Mouse (Mus musculus) neural tube, embryonic 13.5 days (tissue): Measurements from ENCODE around the gene Utp3. TPM values are rescaled to one million over a fixed set of nuclear protein-coding genes. Genes with fewer than 3 reads are reported as not detected.

Source experiments
- ATAC-seq: fragments of 200-750 bp; cut with Nextera tagmentation; 2 replicates; pipeline ENCODE4 v1.8.0; 2017; ENCODE audit warnings: low read depth, mild to moderate bottlenecking, moderate TSS enrichment, moderate library complexity
- H3K27ac ChIP-seq: fragments of 300-500 bp; sonication (generic); replicated peaks from 2 replicates; pipeline ENCODE4 v1.5.1; 2015; ENCODE audit warnings: moderate library complexity, mild to moderate bottlenecking, inconsistent platforms
- H3K27me3 ChIP-seq: fragments of 300-500 bp; sonication (generic); 2 replicates; pipeline ENCODE4 v1.6.1; 2015; ENCODE audit warnings: mild to moderate bottlenecking, inconsistent platforms
- H3K36me3 ChIP-seq: fragments of 300-500 bp; sonication (generic); 2 replicates; pipeline ENCODE4 v1.6.1; 2015; ENCODE audit warnings: mild to moderate bottlenecking, inconsistent platforms
- H3K4me1 ChIP-seq: fragments of 300-500 bp; sonication (generic); replicated peaks from 2 replicates; pipeline ENCODE4 v1.6.1; 2015; ENCODE audit warnings: inconsistent platforms
- H3K4me2 ChIP-seq: fragments of 300-500 bp; sonication (generic); 2 replicates; pipeline ENCODE4 v1.6.1; 2015; ENCODE audit warnings: inconsistent platforms, mild to moderate bottlenecking, moderate library complexity
- H3K4me3 ChIP-seq: fragments of 300-500 bp; sonication (generic); 2 replicates; pipeline ENCODE4 v1.5.1; 2015; ENCODE audit warnings: mild to moderate bottlenecking, inconsistent platforms
- H3K9ac ChIP-seq: fragments of 300-500 bp; sonication (generic); 2 replicates; pipeline ENCODE4 v1.6.1; 2015; ENCODE audit warnings: moderate library complexity, mild to moderate bottlenecking, inconsistent platforms
- H3K9me3 ChIP-seq: fragments of 300-500 bp; sonication (generic); 2 replicates; pipeline ENCODE4 v1.6.1; 2016; ENCODE audit warnings: inconsistent platforms
- WGBS: fragments of 180-500 bp; shearing (Covaris S2); methylation state at CpG from one replicate; pipeline ENCODE4 v1.1.7; 2015; 5-methylcytosine and 5-hydroxymethylcytosine counted together
- polyA plus RNA-seq: library from polyadenylated mRNA; unstranded; fragments of >200 nt; fragmentation: Nextera tagmentation; extraction: Ambion mirVana; gene quantifications from 2 replicates; pipeline ENCODE4 v1.2.1, GENCODE M21; 2015

Gene Utp3
- polyA plus RNA-seq, 1 experiment from 2014 or later, result 52.3 TPM

DNA sequence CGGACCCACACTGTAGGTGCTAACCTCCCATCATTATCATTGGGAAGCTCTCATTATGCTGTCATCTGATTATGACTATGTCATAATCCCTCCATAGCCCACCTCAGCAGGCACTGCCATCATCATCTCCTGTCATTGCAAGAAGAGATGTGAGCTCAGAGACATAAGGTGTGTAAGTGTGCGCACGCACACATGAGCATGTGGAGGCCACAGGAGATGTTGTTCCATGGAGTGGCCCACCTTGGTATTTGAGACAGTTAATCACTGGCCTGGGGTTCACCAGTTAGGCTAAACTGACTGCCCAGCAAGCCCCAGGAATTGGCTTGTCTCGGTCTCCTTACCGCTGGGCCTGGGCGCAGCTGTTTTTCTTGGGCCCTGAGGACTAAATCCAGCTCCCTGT, 27.1 kb downstream of the Utp3 start:
- H3K9me3 ChIP-seq, result no peaks in the 10 kb centered on the region
- H3K36me3 ChIP-seq, result no peaks in the 10 kb centered on the region; the same call in 1 of the 2 replicates
- H3K4me3 ChIP-seq, result no peak overlapping the region
- no peaks in the 10 kb centered on the region for H3K27me3 ChIP-seq
- no peak for ATAC-seq
- no peak overlapping the region for H3K4me2 ChIP-seq
- no peak overlapping the region for H3K27ac ChIP-seq
- WGBS, result 94% methylated on average over 6 of the region's 6 CpGs
- H3K9ac ChIP-seq, result no peak overlapping the region
- H3K4me1 ChIP-seq, result peaks cover 21% of the 10 kb centered on the region

DNA sequence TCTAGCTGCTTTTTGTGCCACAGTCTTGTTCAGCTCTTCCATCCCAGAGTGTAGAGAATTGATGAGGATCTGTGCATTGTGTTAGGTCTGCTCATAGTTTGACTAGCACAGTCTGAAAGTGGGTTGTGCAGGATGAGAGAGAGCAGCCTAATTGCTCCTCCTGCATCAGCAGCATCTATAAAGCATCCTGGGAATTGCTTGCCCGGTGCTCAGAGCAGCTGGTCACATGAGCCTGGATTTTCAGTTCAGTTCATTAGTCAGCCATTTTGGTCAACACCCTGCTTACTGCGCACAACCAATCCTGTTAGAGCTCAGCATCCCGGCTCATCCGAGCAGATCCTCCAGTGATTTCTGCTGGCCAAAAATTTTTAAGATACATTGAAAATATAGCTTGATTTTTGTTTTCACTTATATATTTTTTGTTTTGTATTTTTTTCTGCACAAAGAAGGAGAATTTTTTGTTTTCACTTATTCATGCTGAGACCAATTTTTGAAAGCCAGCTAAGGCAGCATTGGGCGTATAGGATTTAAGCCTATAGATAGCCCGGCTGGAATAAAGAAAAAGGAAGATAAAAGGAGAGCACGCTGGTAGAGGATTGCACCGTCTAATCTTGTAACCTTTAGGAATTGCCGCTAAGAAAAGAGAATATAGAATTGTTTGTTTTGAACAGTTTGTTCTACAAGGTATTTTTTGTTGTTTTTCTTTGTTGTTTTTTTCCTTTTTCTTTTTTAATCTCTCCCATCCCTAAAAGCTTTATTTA, 29.2 kb downstream of the Utp3 start:
- Histone ChIP-seq H3K27me3 (no peaks in the 10 kb centered on the region), H3K4me3 (peak overlapping the region; percentile 76), H3K27ac (peak overlapping the region; percentile 83), H3K4me2 (peak overlapping the region; percentile 83), H3K9ac (peak overlapping the region; percentile 90), H3K9me3 (no peaks in the 10 kb centered on the region), H3K36me3 (no peaks in the 10 kb centered on the region; the same call in 1 of the 2 replicates), H3K4me1 (peaks cover 40% of the 10 kb centered on the region)
- peak; percentile 97 for ATAC-seq
- WGBS, result 33% methylated on average over 9 of the region's 9 CpGs

DNA sequence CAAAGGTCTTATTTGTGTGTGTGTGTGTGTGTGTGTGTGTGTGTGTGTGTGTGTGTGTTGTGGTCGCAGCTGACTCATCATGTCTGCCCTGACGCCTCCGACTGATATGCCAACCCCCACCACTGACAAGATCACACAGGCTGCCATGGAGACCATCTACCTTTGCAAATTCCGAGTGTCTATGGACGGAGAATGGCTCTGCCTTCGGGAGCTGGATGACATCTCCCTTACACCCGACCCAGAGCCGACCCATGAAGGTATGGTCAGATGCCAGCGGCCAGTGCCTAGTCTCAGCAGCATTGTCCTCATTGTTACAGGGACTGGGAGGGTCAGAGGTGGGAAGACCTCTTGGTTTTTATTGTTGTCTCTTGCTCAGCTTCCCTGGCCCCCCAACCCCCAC, 29.8 kb downstream of the Utp3 start:
- Histone ChIP-seq H3K4me3 (peak overlapping the region; percentile 76), H3K27ac (peak overlapping the region; percentile 83), H3K9me3 (no peaks in the 10 kb centered on the region), H3K4me1 (peaks cover 46% of the 10 kb centered on the region), H3K27me3 (no peaks in the 10 kb centered on the region), H3K4me2 (peak overlapping the region; percentile 83), H3K9ac (peak overlapping the region; percentile 90), H3K36me3 (no peaks in the 10 kb centered on the region; the same call in 1 of the 2 replicates)
- peak; percentile 64 for ATAC-seq
- 10% methylated on average over 9 of the region's 9 CpGs for WGBS

DNA sequence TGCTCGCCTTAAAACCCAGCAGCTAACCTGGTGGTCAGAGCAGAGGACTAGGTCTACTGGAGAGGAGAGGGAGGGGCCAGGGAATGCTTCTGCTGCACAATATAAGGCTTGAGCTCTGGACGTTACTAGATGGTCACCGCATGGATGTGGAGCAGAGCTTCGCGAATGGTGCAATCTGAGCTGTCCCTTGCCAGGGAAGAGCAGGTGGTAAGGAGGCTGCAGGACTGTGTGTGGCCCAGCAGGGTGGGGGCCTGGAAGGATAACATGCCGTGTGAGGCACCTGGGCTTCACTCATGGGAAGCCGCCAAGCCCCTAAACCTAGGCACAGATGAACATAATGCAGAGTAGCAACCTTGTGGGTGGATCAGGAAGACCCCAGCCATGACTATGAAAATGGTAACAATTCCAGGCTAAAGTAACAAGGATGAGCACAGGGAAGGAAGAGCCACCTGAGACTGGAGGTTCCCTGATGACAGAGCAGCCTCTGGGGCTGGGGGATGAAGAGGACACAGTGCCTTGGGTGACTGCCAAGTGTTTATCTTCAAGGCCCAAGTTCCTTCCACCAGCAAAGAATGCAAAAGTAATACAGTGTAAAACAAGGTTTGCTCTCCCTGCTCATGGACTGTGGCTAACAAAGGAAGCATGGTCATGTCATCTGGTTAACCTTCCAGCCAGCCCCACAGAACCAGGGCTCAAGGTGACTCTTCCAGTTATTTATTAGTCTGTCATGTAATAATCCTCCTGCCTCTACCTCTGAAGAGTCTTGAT, 32.3 kb downstream of the Utp3 start:
- H3K27me3 ChIP-seq, result no peaks in the 10 kb centered on the region
- H3K4me1 ChIP-seq, result peaks cover 53% of the 10 kb centered on the region
- H3K4me3 ChIP-seq, result peak overlapping the region; percentile 76
- ATAC-seq, result no peak
- peak overlapping the region; percentile 90 for H3K9ac ChIP-seq
- H3K36me3 ChIP-seq, result peaks cover 4% of the 10 kb centered on the region; the same call in 1 of the 2 replicates
- peak overlapping the region; percentile 83 for H3K4me2 ChIP-seq
- WGBS, result 52% methylated on average over 7 of the region's 7 CpGs
- no peaks in the 10 kb centered on the region for H3K9me3 ChIP-seq
- peak overlapping the region; percentile 65 for H3K27ac ChIP-seq

DNA sequence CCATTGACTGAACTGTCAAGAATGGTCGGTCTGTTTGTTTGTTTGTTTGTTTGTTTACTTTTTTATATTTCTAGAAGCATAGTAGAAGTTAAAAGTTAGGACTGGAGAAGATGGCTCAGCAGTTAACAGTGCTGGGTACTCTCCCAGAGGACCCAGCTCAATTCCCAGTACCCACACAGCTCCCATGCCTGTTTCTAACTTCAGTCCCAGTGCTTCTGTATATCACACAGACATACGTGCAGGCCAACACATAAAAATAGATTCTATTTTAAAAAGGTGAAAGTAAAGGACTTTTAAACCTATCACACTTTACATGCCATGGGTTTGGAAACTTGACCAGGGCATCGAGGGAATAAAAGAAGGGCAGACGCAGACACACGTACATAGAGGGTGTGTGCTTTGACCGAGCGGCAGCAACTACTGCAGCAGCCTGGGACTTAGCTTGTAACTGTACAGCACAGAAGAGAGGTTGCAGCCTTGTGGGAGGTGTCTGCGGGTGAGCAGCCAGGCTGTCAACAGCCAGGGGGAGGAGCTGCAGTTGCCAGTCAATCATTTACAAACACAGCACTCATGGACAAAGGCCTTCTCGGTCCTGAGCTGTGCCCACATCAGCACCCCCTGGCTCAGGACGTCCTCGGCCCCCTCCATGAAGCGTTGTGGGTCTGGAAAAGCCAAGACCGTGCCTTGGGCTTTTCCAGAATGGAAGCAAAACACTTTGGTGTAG, 33.1 kb downstream of the Utp3 start:
- H3K9me3 ChIP-seq, result no peaks in the 10 kb centered on the region
- H3K27ac ChIP-seq, result peak overlapping the region; percentile 65

DNA sequence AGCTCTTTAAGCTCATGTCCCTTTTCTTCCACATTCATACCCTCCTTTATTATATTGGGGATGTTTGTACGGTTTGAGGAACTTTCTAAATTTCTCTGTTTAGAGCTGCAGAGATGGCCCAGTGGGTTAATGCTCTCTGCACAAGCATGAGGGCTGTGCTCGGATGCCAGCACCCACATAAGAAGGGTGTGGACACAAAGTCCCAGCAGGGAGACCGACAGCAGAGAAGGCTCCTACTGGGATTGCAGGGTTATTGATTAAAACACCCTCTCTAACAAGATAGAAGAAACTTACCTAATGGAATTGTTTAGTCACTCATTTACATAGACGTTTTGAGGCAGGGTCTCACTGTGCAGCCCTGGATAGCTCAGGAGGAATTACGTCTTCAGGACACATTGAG, 34.2 kb downstream of the Utp3 start:
- peak overlapping the region; percentile 41; the same call in 1 of the 2 replicates for H3K9ac ChIP-seq
- ATAC-seq, result no peak
- WGBS, result 47% methylated on average over 5 of the region's 5 CpGs
- peak overlapping the region; percentile 34 for H3K4me2 ChIP-seq
- no peak overlapping the region for H3K27ac ChIP-seq
- no peaks in the 10 kb centered on the region for H3K9me3 ChIP-seq
- H3K36me3 ChIP-seq, result peaks cover 13% of the 10 kb centered on the region; the same call in 1 of the 2 replicates
- H3K27me3 ChIP-seq, result no peaks in the 10 kb centered on the region
- H3K4me1 ChIP-seq, result peaks cover 48% of the 10 kb centered on the region
- H3K4me3 ChIP-seq, result no peak overlapping the region

More for the DNA sequence above, 33.1 kb downstream of the Utp3 start:
- Histone ChIP-seq H3K9ac (peak overlapping the region; percentile 90), H3K27me3 (no peaks in the 10 kb centered on the region), H3K4me1 (peaks cover 53% of the 10 kb centered on the region), H3K4me2 (peak overlapping the region; percentile 83), H3K36me3 (peaks cover 7% of the 10 kb centered on the region; the same call in 1 of the 2 replicates), H3K4me3 (peak overlapping the region; percentile 76)
- WGBS, result 27% methylated on average over 13 of the region's 13 CpGs
- ATAC-seq, result no peak

DNA sequence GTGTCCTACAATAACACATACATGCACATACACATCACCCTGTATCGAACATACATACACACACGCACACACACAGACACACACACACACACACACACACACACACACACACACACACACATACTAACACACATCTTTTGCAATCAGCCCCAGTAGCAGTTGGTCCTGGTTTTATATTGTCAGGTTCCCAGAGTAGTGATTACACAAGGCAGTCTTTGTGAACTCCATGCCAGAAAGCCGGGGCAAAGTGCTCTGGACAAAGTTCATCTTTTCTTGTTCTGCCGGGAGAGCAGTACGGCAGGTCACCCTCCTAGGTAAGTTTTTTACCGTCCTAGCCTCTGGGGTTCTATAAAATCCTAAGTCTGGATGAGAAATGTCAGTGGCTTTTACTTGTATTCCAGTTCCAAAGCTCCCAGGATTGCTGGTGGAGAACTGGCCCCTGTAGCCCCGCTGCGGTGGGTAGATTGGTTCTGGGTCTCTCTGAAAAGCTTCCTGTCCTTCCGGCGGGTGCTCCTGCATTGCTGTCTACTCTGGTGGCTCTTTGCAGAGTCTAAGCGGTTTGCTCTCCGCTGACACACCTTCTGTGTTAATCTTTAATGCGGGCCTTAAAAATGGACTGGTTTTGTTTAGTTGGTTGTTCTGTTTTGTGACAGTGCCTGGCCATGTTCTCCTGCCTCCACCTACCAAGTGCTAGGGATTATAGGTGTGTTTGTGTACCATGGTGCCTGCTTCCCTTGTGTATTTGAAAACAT, 39.3 kb downstream of the Utp3 start:
- H3K27me3 ChIP-seq, result no peaks in the 10 kb centered on the region

DNA sequence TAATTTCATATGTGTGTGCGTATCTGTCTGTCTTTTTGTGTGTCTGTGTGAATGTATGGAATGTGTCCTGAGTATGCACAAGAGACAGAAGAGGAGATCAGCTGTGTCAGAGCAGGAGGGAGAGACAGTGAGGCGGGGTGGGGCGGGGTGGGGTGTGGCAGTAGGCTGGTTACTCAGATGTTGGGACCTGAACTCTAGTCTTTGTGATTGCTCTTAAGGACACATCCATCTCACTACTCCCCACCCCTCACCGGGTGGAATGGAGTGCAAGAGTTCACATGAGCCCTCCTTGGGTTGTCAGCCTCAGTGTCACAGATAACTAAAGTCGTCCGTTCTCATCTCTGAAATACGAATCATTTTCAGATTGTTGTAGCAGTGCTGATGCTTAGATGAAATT, 39.9 kb downstream of the Utp3 start:
- no peak overlapping the region for H3K9ac ChIP-seq
- peaks cover 27% of the 10 kb centered on the region; the same call in 1 of the 2 replicates for H3K36me3 ChIP-seq
- H3K4me3 ChIP-seq, result no peak overlapping the region
- H3K27ac ChIP-seq, result no peak overlapping the region
- peaks cover 6% of the 10 kb centered on the region for H3K4me1 ChIP-seq
- H3K27me3 ChIP-seq, result no peaks in the 10 kb centered on the region
- no peak for ATAC-seq
- H3K9me3 ChIP-seq, result no peaks in the 10 kb centered on the region
- 95% methylated on average over 7 of the region's 7 CpGs for WGBS
- H3K4me2 ChIP-seq, result no peak overlapping the region

More for the DNA sequence above, 39.3 kb downstream of the Utp3 start:
- no peak for ATAC-seq
- 90% methylated on average over 13 of the region's 13 CpGs for WGBS
- H3K9ac ChIP-seq, result no peak overlapping the region
- no peak overlapping the region for H3K27ac ChIP-seq
- H3K4me2 ChIP-seq, result no peak overlapping the region
- H3K4me3 ChIP-seq, result no peak overlapping the region
- H3K4me1 ChIP-seq, result peaks cover 11% of the 10 kb centered on the region
- H3K9me3 ChIP-seq, result no peaks in the 10 kb centered on the region
- peaks cover 27% of the 10 kb centered on the region; the same call in 1 of the 2 replicates for H3K36me3 ChIP-seq

DNA sequence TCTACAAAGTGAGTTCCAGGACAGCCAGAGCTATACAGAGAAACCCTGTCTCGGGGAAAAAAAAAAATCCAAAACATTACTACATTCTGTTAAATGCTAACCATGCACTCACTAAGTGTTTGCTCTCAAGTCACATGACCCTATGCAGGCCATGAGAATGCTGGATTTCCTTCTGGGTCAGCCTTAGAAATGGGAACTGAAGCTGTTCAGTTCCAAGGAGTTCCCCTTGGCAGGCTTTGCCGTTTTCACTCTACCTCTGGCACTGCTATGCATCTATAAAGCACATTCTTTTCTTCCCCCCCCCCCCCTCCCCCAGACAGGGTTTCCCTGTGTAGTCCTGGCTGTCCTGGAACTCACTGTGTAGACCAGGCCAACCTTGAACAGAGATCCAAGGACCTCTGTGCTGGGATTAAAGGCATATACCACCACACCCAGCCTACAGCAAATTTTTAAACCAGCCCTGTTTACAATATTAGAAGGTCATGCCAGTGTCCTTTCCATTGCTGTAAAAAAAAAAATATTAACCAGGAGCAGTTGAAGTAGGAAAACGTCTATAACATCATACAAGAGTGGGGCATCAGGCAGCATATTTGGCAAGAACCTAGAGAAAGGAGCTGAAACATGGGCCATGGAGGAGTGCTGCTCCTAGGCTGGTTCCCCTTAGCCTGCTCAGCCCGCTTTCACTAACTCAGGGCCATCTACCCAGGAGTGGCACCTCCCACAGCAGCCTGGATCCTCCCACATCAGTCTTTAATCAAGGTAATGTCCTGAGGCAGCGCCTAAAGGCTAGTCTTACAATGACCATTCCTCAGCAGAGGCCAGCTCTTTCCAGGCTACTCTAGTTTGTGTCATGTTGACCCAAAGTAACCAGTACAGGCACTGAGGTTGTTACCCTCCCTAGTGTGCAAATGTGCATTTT, 41.5 kb downstream of the Utp3 start:
- Histone ChIP-seq H3K4me2 (no peak overlapping the region), H3K27me3 (no peaks in the 10 kb centered on the region), H3K27ac (no peak overlapping the region), H3K4me3 (no peak overlapping the region), H3K9me3 (no peaks in the 10 kb centered on the region), H3K4me1 (no peaks in the 10 kb centered on the region; the same call in 1 of the 2 replicates), H3K36me3 (peaks cover 24% of the 10 kb centered on the region; the same call in 1 of the 2 replicates), H3K9ac (no peak overlapping the region)
- WGBS, result 81% methylated on average over 5 of the region's 5 CpGs
- ATAC-seq, result no peak

DNA sequence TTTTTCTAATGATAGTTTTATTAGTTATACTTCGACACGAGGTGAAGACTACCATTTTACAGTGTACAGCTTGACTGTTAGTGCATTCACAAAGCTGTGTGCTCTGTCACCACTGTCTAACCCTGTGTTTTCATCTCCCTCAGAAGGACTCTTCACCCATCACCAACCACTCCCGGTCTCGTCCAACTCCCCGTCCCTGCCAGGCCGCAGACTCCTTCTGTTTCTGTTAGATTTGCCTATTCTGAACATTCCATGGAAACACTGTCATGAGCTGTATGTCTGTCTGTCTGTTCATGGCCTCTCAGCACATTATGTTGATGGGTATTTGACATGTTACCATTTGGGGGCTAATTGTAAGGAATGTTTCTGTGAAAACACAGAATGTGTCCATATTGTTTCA, 44.7 kb downstream of the Utp3 start:
- Histone ChIP-seq H3K9me3 (no peaks in the 10 kb centered on the region), H3K4me2 (no peak overlapping the region), H3K4me1 (no peaks in the 10 kb centered on the region), H3K36me3 (peaks cover 13% of the 10 kb centered on the region; the same call in 1 of the 2 replicates), H3K27me3 (no peaks in the 10 kb centered on the region), H3K9ac (no peak overlapping the region), H3K27ac (no peak overlapping the region), H3K4me3 (no peak overlapping the region)
- 91% methylated on average over 6 of the region's 6 CpGs for WGBS
- no peak for ATAC-seq
